In genomic region chr1:21266766-21267165, GRCm38 (mm10) we compare ENCODE assay signal across 12 mouse cellular contexts. TPM values are rescaled to one million over a fixed set of nuclear protein-coding genes. Genes with fewer than 3 reads are reported as not detected.
"Had no signal": no experiment of that assay in that cellular context is flagged by ENCODE, and none has a peak within 500 bp of the region (broad histone marks: within the 10 kb centered on the region; RNA-seq: fewer than 3 reads in every experiment).

No protein-coding gene starts in this region.

- ATAC-seq: lung, postnatal 0 days; midbrain, embryonic 13.5 days had no signal

- H3K9ac ChIP-seq: liver, embryonic 15.5 days; midbrain, embryonic 13.5 days had no signal

- H3K27ac ChIP-seq: limb, embryonic 10.5 days; liver, embryonic 15.5 days; midbrain, embryonic 13.5 days had no signal

- H3K9me3 ChIP-seq: limb, embryonic 10.5 days; liver, embryonic 15.5 days; midbrain, embryonic 13.5 days had no signal

- H3K4me2 ChIP-seq: liver, embryonic 11.5 days; liver, embryonic 15.5 days; midbrain, embryonic 13.5 days had no signal

- H3K4me3 ChIP-seq: limb, embryonic 10.5 days; liver, embryonic 15.5 days; midbrain, embryonic 13.5 days had no signal

- H3K27me3 ChIP-seq: midbrain, embryonic 13.5 days had no signal

- DNase-seq: kidney, postnatal 36 days; lung, adult 2 months; lung, postnatal 36 days; right cerebral cortex, postnatal 25 days; thymus, adult 18-20 months; thymus, postnatal 14 days had no signal

- H3K36me3 ChIP-seq: limb, embryonic 10.5 days; liver, embryonic 15.5 days; midbrain, embryonic 13.5 days had no signal

- H3K4me1 ChIP-seq: liver, embryonic 15.5 days; midbrain, embryonic 13.5 days had no signal

RNA-seq across cellular contexts. Expression of gene Gsta3, which starts 26.4 kb away (rescaled TPM):
- total RNA-seq: midbrain, postnatal 0 days had no signal
- polyA plus RNA-seq: limb, embryonic 10.5 days had no signal
